Mouse (Mus musculus) hematopoietic stem cell, adult 5-6 weeks (primary cell): ENCODE results near the gene Ppm1l. TPM values are rescaled to one million over a fixed set of nuclear protein-coding genes. Genes with fewer than 3 reads are reported as not detected.
"Not testable (repeated sequence)": the region's sequence is repeated elsewhere in the genome, so short reads cannot be mapped to it uniquely, and the experiment has no call there.

Source experiments
- ATAC-seq, 2 experiments: fragments of 125-278 bp in 1 of 2; replicated peaks in 1 of 2; 2 replicates each; pipeline ENCODE4 v1.8.0; 2016 to 2017; ENCODE audit warnings: inconsistent platforms in 2 of 2, mild to moderate bottlenecking in 2 of 2, moderate number of reproducible peaks in 2 of 2, low read depth in 1 of 2, moderate TSS enrichment in 1 of 2; ENCODE audit not compliant: low FRiP score in 2 of 2, poor library complexity in 2 of 2, severe bottlenecking in 2 of 2, insufficient read depth in 1 of 2, low TSS enrichment in 1 of 2
- total RNA-seq: library from RNA; stranded (forward); fragments of 172-1452, 232-1000 nt; gene quantifications from 2 replicates; pipeline ENCODE4 v1.2.3, GENCODE M21; 2017

Ppm1l gene
- total RNA-seq, 1 experiment from 2014 or later = 5.0 TPM

DNA sequence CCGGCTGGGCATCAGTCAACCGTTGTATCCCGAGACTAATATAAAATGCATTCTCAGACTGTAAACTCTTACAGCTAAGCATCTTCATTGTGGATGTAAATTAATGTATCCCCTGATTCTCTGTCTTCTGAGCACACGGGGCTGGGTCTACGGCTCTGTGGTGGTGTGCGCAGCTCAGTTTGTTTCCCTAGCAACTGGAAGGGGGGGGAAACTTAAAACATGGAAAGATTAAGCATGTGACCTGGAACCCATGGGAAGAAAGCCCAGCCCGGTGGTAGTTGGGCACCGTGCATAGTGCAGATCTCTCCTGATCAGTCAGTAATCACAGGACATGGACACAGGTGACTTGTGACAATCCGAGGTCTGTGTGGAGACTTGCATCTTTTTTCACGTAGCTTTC is 218.8 kb downstream of the Ppm1l start:
- ATAC-seq = no peak

DNA sequence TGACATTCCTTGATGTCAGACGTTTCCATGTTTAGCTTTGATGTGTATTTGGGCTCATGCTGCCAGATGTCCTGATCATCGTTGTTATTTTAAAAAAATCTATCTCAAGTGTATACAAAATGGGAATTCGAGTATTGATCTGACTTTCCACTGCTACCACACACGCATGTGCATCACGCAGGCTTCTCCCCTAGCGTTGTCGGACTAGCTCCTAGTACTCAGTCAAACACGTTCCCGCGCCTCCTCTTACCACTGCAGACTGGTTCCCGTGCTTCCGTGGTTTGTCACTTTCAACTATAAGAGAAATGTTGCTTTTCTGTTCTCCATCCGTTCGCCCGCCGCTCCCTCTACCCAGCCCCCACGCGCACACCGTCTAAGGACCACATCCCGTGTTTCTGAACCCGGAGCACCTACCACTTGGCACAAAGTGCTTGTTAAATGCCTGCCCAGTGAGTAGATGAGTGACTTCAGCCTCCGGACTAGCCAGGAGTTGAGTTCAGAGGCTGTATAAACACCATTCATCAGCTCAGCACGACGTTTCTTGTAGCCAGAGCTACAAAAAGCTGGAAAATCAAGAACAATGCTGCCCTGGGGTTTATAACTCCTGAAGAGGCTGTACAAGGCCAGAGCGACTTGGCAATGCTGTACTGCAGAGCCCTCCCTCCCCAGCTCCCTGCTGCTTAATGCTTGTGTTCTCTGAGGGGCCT is 219.4 kb downstream of the Ppm1l start:
- no peak for ATAC-seq

GRCm38 (mm10) chr3:69542962-69543361 is 226.3 kb downstream of the Ppm1l start:
- no peak for ATAC-seq

- no peak for ATAC-seq
Observed at GRCm38 (mm10) chr3:69543730-69544129, 227.1 kb downstream of the Ppm1l start.

DNA sequence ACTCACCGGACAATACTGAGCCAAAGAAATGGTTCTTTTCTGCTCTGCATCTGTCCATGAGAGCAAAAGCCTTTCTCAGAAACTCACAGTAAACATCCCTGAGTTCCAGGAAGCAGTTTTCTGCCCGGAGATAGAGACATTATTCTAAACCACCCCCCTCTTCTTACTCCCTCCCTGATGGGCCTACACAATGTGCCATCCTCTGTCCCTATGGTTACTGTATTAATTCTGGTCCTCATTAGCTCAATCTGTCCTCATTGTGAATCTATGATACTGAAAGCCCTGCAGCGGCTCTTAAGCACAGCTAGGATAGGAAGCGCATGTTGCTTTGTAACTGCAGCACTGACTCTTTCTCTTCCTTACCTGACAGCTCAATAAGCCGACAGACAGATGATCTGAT is 228.4 kb downstream of the Ppm1l start:
- no peak for ATAC-seq

DNA sequence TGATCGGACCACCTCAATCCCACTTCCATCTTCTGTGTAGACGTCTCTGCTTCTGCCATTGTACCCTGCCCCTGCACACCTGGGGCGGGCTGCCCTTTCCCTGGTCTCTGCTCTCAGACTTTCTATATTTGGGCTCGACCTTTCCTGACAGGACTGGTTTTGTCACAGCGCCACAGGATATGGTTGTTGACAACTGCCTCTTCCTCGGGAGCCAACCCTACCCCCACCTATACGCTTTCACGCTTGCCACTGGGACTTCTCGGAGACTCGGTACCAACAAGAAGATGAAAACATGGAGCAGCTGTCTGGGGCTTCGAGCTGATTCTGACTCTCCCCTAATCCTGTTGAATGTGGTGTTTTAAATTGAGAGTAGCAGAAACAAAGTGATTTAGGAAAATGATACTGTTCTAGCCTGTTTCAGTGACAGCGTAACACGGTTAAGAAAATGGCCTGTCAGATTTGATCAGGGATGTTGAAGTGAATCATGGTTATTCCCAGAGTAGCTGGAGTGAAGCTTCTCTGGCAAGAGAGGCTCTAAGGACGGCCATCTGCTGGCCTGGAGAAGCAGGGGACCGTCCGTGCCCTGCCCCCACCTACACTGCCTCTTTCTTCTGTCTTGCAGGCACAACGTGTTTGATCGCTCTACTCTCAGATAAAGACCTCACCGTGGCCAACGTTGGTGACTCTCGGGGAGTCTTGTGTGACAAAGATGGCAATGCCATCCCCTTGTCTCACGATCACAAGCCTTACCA is 232.2 kb downstream of the Ppm1l start:
- no peak for ATAC-seq

DNA sequence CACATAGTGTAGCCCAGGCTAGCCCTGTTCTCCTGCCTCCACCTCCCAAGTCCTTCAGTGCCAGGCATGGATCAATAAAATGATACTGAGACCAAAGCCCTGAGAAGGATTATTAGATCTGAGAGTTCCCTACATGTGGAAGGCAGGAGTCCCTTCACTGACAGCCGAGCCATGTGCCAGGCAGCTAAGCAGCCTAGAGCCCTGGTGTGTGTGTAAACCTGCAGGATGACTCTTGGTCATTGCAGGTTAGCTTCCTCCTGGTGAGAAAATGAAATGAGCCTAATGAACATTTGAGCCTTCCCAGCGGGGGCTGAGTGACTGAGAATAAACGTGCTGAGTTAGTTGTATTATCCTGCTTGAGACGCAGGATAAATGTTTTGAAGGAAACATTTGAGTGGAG is 232.9 kb downstream of the Ppm1l start:
- ATAC-seq = no peak

DNA sequence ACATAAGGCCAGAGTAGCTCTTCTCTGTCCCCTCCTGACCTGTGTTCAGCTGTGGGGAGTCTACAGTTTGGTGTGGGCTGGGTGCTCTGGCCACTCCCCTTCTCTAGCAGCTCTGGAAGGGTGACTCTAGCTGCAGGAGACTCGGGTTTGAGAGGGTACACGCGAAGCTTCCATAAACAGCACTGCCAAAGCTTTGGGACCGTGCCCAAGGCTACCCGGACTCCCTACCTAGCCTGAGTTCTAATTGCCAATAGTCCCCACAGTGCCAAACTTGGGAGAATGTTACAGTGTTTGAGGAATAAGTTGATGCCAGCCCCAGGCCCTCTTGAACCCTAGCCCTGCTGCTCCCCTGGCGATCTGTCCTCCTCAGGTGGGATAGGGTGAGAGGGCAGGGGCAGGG is 238.8 kb downstream of the Ppm1l start:
- no peak for ATAC-seq

GRCm38 (mm10) chr3:69556092-69556778 is 239.6 kb downstream of the Ppm1l start:
- ATAC-seq = no peak

GRCm38 (mm10) chr3:69559316-69559974 is 242.8 kb downstream of the Ppm1l start:
- ATAC-seq = no peak

GRCm38 (mm10) chr3:69559975-69560330 is 243.3 kb downstream of the Ppm1l start:
- ATAC-seq = peak; percentile 53 to 60

GRCm38 (mm10) chr3:69561686-69562085 is 245.0 kb downstream of the Ppm1l start:
- no peak; a peak in 1 of 4 replicates for ATAC-seq

DNA sequence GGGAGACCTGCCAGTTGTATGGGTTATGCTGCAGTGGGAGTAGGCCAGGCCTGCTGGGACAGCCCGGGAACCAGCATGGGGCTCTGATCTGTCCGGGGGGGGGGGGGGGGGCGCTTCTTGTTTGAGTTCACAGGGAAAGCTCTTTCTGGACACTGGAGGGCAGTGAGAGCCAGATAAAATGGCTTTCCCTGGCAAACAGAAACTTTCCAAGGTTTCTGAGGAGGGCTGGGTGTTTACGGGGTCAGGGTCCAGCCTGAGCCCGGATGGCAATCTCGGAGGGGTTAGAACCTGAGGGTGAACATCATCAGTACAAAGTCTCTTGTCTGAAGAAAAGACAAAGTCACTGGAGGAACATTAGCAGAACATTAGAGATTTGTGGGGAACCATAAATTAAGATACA is 246.7 kb downstream of the Ppm1l start:
- ATAC-seq = no peak

- ATAC-seq = not testable (repeated sequence)
Observed at GRCm38 (mm10) chr3:69565586-69565985, 248.9 kb downstream of the Ppm1l start.

DNA sequence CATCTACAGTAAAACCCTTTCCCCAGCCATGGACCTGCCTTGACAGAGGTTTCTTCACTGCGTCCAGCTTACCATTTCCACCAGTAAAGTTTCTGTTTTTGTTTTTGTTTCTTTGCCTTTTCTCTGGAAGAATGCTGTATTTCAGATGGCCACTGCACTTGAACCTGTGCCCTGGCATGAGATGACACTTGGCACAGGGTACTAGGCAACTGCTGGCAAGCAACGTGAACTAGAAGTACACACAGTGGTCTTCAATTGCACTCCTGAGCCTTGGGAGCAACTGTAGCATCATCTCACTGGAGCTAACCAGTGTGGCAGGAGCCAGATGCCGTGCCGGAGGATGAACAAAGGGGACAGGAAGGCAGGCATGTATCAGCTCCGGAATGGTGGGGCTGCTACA is 255.9 kb downstream of the Ppm1l start:
- ATAC-seq = no peak

DNA sequence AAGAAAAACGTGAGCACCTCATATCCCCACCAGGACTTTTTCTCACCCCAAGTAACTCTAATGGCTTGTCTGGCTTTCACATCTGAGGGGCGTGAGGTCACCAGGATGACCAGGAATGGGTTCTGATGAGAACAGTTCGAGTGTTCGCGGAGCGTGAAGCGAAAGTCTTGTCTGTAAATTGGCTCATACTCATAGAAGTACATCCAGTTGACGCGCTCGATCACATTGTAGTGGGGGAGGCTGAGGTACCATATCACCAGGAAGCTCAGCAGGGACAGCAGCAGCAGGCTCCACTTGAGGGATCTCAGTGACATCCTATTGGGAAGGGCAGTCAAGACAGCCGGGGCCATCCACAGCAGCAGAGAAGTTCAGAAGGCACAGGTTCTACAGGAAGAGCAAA is 258.9 kb downstream of the Ppm1l start:
- no peak for ATAC-seq

- peak; percentile 34 to 48; a peak in 2 of 4 replicates for ATAC-seq
Observed at GRCm38 (mm10) chr3:69576715-69577114, 260.1 kb downstream of the Ppm1l start.

- no peak for ATAC-seq
Observed at GRCm38 (mm10) chr3:69578791-69579190, 262.1 kb downstream of the Ppm1l start.
